Mouse (Mus musculus) small intestine, adult 2 months (tissue): Measurements from ENCODE around the gene 1110017D15Rik.

Source experiments
- CTCF ChIP-seq: fragments of 200-500 bp; IDR thresholded peaks from 2 replicates; pipeline ENCODE4 v1.5.1; 2012; ENCODE audit warnings: low read depth, mild to moderate bottlenecking, control low read depth, inconsistent platforms, low read length, moderate library complexity, mixed read lengths; ENCODE audit not compliant: insufficient replicate concordance, insufficient read length; ENCODE audit errors: extremely low read depth
- POLR2A ChIP-seq: fragments of 200-500 bp; IDR thresholded peaks from 2 replicates; pipeline ENCODE4 v1.6.1; 2012; ENCODE audit warnings: low read depth, mild to moderate bottlenecking, control low read depth, inconsistent platforms, low read length, moderate library complexity

DNA sequence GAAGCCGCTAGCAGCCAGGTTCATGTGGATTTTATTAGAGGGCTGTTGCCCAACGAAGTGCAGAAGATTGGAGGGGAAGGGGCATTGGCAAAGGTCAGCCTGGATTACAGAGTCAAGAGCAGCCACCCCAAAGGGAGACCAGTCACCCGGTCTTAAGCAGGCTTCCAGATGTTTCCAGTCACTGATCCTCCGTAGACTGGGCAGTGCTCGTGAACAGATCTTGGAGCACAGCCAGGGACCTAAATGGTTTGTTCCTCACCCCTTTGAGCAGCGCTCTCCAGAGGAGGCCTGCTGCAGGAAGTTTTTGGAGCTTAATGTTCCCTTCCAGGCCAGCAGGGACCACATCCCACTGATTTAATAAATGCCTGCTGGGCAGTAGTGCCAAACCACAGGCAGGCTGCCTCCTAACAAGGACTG lies 35.5 kb downstream of the 1110017D15Rik start:
- no peak for TF ChIP-seq POLR2A
- TF ChIP-seq CTCF: no peak
